Mouse (Mus musculus): ENCODE measurements around the gene Zfp637. TPM values are rescaled to one million over a fixed set of nuclear protein-coding genes. Genes with fewer than 3 reads are reported as not detected.
"Not testable (repeated sequence)": the region's sequence is repeated elsewhere in the genome, so short reads cannot be mapped to it uniquely, and the experiment has no call there.

Gene Zfp637
- polyA plus RNA-seq, 1 experiment from 2014 or later = 123 TPM

DNA sequence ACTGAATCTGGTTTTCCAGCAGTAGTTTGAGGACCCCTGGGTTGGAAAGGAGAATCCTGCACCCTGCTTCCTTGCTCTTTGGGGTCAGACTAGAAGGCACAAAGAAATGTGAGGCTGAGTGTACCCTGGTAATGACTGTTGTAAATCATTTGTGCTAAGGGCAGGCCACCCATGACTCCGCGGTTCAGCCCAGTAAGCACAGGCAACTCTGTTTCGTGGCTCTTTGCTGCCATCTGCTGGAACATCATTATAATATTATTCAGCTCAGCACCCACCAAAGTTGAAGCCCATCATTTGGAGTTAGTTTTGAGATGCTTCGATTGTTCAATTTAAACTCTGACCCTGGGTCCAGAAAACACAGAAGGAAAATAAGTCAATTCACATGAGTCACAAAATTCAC lies 15.6 kb upstream of the Zfp637 start:
- no peak overlapping the region for H3K4me3 ChIP-seq (replicated peaks)
- H3K9ac ChIP-seq = no peak overlapping the region
- no peaks in the 10 kb centered on the region for H3K9me3 ChIP-seq (replicated peaks)
- H3K36me3 ChIP-seq = no peaks in the 10 kb centered on the region
- WGBS = 11% methylated on average over 4 of the region's 4 CpGs
- H3K4me2 ChIP-seq (replicated peaks) = no peak overlapping the region
- no peak overlapping the region for H3K27ac ChIP-seq (replicated peaks)
- H3K4me1 ChIP-seq = no peaks in the 10 kb centered on the region; the same call in 1 of the 2 replicates
- H3K27me3 ChIP-seq = peaks cover 16% of the 10 kb centered on the region
- ATAC-seq (ENCODE audit: insufficient number of reproducible peaks, low FRiP score, low TSS enrichment, low read depth) = no peak

DNA sequence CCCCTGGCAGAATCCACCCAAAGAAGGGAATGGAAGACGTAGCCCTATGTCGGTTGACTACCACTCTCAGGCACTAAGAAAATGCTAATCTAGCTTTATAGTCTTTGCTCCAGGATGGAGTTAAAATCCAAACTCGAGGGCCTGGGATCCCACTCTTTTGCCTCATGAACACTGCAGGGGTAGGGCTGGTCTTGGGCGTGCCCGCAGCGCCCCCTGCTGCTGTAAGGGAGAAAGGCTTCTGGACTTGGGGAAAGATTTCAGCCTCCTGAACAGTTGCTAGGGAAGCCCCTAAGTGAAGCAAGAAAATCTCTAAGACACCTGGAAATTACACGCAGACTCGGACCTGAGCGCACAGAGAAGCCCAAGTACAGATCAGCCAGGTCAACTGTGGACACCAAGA lies 12.7 kb upstream of the Zfp637 start:
- no peaks in the 10 kb centered on the region for H3K9me3 ChIP-seq (replicated peaks)
- no peak overlapping the region for H3K4me3 ChIP-seq (replicated peaks)
- WGBS = 14% methylated on average over 9 of the region's 9 CpGs
- H3K36me3 ChIP-seq = no peaks in the 10 kb centered on the region
- no peak overlapping the region for H3K9ac ChIP-seq
- no peak overlapping the region for H3K4me2 ChIP-seq (replicated peaks)
- no peak for ATAC-seq (ENCODE audit: insufficient number of reproducible peaks, low FRiP score, low TSS enrichment, low read depth)
- no peaks in the 10 kb centered on the region for H3K4me1 ChIP-seq
- peaks cover 16% of the 10 kb centered on the region for H3K27me3 ChIP-seq
- no peak overlapping the region for H3K27ac ChIP-seq (replicated peaks)

- 5% methylated on average over 12 of the region's 12 CpGs for WGBS
- Histone ChIP-seq H3K4me3 (replicated peaks) (peak overlapping the region; percentile 88), H3K27ac (replicated peaks) (peak overlapping the region; percentile 94), H3K4me1 (peaks cover 12% of the 10 kb centered on the region), H3K36me3 (peaks cover 35% of the 10 kb centered on the region), H3K9ac (peak overlapping the region; percentile 95), H3K9me3 (replicated peaks) (no peaks in the 10 kb centered on the region), H3K4me2 (replicated peaks) (peak overlapping the region; percentile 75), H3K27me3 (no peaks in the 10 kb centered on the region)
- no peak for ATAC-seq (ENCODE audit: insufficient number of reproducible peaks, low FRiP score, low TSS enrichment, low read depth)
These were observed 553 bp downstream of the Zfp637 start for GRCm38 (mm10) chr6:117841511-117841955.

DNA sequence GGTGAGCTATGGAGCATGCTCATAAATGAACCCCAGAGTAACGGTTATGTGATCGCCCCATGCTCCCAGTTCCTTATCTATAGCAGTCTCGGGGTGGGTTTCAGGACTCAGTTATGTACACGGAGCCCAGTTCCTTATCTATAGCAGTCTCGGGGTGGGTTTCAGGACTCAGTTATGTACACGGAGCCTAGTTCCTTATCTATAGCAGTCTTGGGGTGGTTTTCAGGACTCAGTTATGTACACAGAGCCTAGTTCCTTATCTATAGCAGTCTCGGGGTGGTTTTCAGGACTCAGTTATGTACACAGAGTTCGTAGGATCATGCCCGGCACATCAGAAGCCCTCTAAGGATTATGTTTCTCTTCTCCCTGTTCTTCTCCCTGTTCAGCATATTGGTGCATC lies 3.6 kb downstream of the Zfp637 start:
- Histone ChIP-seq H3K9ac (no peak overlapping the region), H3K36me3 (peaks cover 60% of the 10 kb centered on the region), H3K4me2 (replicated peaks) (no peak overlapping the region), H3K9me3 (replicated peaks) (no peaks in the 10 kb centered on the region), H3K27ac (replicated peaks) (no peak overlapping the region), H3K4me1 (peaks cover 12% of the 10 kb centered on the region), H3K27me3 (no peaks in the 10 kb centered on the region), H3K4me3 (replicated peaks) (no peak overlapping the region)
- 93% methylated on average over 9 of the region's 9 CpGs for WGBS
- ATAC-seq (ENCODE audit: insufficient number of reproducible peaks, low FRiP score, low TSS enrichment, low read depth) = no peak

GRCm38 (mm10) chr6:117846671-117847070 lies 5.7 kb downstream of the Zfp637 start:
- not testable (repeated sequence) for H3K9me3 ChIP-seq (replicated peaks); H3K4me3 ChIP-seq (replicated peaks); H3K27me3 ChIP-seq; H3K9ac ChIP-seq; ATAC-seq (ENCODE audit: insufficient number of reproducible peaks, low FRiP score, low TSS enrichment, low read depth); H3K27ac ChIP-seq (replicated peaks); H3K4me2 ChIP-seq (replicated peaks); H3K4me1 ChIP-seq
- 94% methylated on average over 4 of the region's 4 CpGs for WGBS
- H3K36me3 ChIP-seq = peaks cover 60% of the 10 kb centered on the region

DNA sequence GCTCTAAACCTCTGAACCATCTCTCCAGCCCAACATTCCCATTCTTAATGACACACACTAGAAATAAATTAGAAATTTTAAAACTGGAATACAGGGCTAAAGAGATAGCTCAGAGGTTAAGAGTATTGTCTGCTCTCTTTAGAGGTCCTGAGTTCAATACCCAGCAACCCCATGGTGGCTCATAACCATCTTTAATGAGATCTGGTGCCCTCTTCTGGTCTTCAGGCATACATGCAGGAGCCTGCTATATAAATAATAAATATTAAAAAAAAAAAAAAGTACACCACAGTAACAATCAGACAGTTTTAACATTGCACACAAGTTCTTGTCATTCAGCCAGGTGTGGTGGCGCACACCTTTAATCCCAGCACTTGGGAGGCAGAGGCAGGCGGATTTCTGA lies 6.8 kb downstream of the Zfp637 start:
- ATAC-seq (ENCODE audit: insufficient number of reproducible peaks, low FRiP score, low TSS enrichment, low read depth) = no peak
- Histone ChIP-seq H3K36me3 (peaks cover 60% of the 10 kb centered on the region), H3K27ac (replicated peaks) (no peak overlapping the region), H3K9ac (no peak overlapping the region), H3K9me3 (replicated peaks) (no peaks in the 10 kb centered on the region), H3K4me1 (no peaks in the 10 kb centered on the region), H3K4me2 (replicated peaks) (no peak overlapping the region), H3K4me3 (replicated peaks) (no peak overlapping the region), H3K27me3 (no peaks in the 10 kb centered on the region)
- WGBS = 100% methylated on average over 2 of the region's 2 CpGs

DNA sequence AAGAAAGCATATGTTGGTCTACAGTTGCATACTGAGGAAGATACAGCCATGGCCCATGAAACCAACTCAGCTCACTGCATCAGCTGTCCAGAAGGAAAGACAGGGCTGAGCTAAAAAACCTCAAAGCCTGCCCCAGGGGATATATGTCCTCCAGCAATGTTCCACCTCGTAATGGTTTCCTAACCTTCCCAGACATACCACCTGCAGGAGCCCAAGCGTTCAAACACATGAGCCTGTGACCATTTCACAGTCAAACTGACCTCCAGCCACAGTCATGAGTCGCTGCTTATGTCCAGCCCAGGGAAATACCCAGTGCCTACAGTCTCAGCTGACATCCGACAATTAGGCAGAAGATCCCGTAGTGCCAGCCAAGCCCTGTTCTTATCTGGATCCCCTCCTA lies 7.6 kb downstream of the Zfp637 start:
- H3K27me3 ChIP-seq = no peaks in the 10 kb centered on the region
- no peaks in the 10 kb centered on the region for H3K9me3 ChIP-seq (replicated peaks)
- WGBS = 91% methylated on average over 5 of the region's 5 CpGs
- H3K27ac ChIP-seq (replicated peaks) = no peak overlapping the region
- H3K4me3 ChIP-seq (replicated peaks) = no peak overlapping the region
- ATAC-seq (ENCODE audit: insufficient number of reproducible peaks, low FRiP score, low TSS enrichment, low read depth) = no peak
- no peak overlapping the region for H3K4me2 ChIP-seq (replicated peaks)
- peaks cover 54% of the 10 kb centered on the region for H3K36me3 ChIP-seq
- H3K9ac ChIP-seq = no peak overlapping the region
- H3K4me1 ChIP-seq = no peaks in the 10 kb centered on the region

DNA sequence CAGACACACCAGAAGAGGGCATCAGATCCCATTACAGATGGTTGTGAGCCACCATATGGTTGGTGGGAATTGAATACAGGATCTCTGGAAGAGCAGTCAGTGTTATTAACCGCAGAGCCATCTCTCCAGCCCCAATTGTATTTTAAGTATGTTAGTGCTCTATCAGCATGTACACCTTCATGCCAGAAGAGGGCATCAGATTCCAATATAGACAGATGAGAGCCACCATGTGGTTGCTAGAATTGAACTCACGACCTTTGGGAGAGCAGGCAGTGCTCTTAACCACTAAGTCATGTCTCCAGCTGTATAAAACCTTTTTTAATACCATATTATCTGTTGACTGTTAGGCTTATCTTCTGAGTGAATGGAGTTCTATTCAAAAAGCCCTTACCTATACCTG lies 10.8 kb downstream of the Zfp637 start:
- H3K9me3 ChIP-seq (replicated peaks) = no peaks in the 10 kb centered on the region
- no peak overlapping the region for H3K27ac ChIP-seq (replicated peaks)
- H3K4me2 ChIP-seq (replicated peaks) = no peak overlapping the region
- H3K4me1 ChIP-seq = no peaks in the 10 kb centered on the region
- no peaks in the 10 kb centered on the region for H3K27me3 ChIP-seq
- no peak for ATAC-seq (ENCODE audit: insufficient number of reproducible peaks, low FRiP score, low TSS enrichment, low read depth)
- 63% methylated on average over 2 of the region's 2 CpGs for WGBS
- H3K9ac ChIP-seq = no peak overlapping the region
- H3K36me3 ChIP-seq = peaks cover 23% of the 10 kb centered on the region
- no peak overlapping the region for H3K4me3 ChIP-seq (replicated peaks)

- ATAC-seq (ENCODE audit: insufficient number of reproducible peaks, low FRiP score, low TSS enrichment, low read depth) = no peak
- Histone ChIP-seq H3K9me3 (replicated peaks) (no peaks in the 10 kb centered on the region), H3K27ac (replicated peaks) (no peak overlapping the region), H3K9ac (no peak overlapping the region), H3K4me1 (no peaks in the 10 kb centered on the region), H3K27me3 (no peaks in the 10 kb centered on the region), H3K4me2 (replicated peaks) (no peak overlapping the region), H3K36me3 (no peaks in the 10 kb centered on the region), H3K4me3 (replicated peaks) (no peak overlapping the region)
- 81% methylated on average over 1 of the region's 1 CpGs for WGBS
These were observed 17.0 kb downstream of the Zfp637 start for GRCm38 (mm10) chr6:117857990-117858389.

- no peak for ATAC-seq (ENCODE audit: insufficient number of reproducible peaks, low FRiP score, low TSS enrichment, low read depth)
- 0 out of 2 replicates have a peak, but pooled peaks cover 4% of the 10 kb centered on the region for H3K4me1 ChIP-seq
These were observed 20.9 kb downstream of the Zfp637 start, which contains the start of gene Zfp239 for GRCm38 (mm10) chr6:117861848-117862247. Zfp239 (plus strand) TSS chr6:117862100.

DNA sequence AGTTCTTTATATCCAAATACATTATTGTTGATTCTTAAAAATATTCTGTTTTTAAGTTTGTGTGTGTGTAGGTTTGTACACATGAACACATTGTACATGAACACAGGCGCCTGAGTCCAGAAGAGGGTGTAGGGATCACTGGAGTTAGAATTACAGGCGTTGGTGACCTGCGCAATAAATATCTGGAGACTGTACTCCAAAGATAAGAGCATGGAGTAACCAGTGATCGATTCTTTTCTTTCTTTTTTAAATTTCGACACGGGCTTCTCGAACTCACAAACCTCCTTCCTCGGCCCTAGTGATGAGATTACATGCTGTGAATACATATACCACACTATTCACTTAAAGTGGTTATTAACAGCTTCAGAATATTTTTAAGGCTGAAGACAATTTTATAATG lies 21.5 kb downstream of the Zfp637 start:
- ATAC-seq (ENCODE audit: insufficient number of reproducible peaks, low FRiP score, low TSS enrichment, low read depth) = no peak
- no peaks in the 10 kb centered on the region for H3K36me3 ChIP-seq
- WGBS = 78% methylated on average over 8 of the region's 8 CpGs
- H3K27ac ChIP-seq (replicated peaks) = no peak overlapping the region
- H3K4me1 ChIP-seq = 0 out of 2 replicates have a peak, but pooled peaks cover 4% of the 10 kb centered on the region
- no peak overlapping the region for H3K9ac ChIP-seq
- no peaks in the 10 kb centered on the region for H3K9me3 ChIP-seq (replicated peaks)
- peak overlapping the region; percentile 96 for H3K4me2 ChIP-seq (replicated peaks)
- H3K27me3 ChIP-seq = no peaks in the 10 kb centered on the region
- H3K4me3 ChIP-seq (replicated peaks) = peak overlapping the region; percentile 77

More at GRCm38 (mm10) chr6:117861848-117862247, 20.9 kb downstream of the Zfp637 start, which contains the start of gene Zfp239:
- peak within 1 kb of the TSS; percentile 77 for H3K4me3 ChIP-seq (replicated peaks)
- no peaks in the 10 kb centered on the region for H3K36me3 ChIP-seq
- no peaks in the 10 kb centered on the region for H3K9me3 ChIP-seq (replicated peaks)
- 60% methylated on average over 6 of the region's 6 CpGs for WGBS
- H3K27me3 ChIP-seq = no peaks in the 10 kb centered on the region
- H3K4me2 ChIP-seq (replicated peaks) = peak within 1 kb of the TSS; percentile 96
- no peak within 1 kb of the TSS for H3K27ac ChIP-seq (replicated peaks)
- peak within 1 kb of the TSS; percentile 46 for H3K9ac ChIP-seq

DNA sequence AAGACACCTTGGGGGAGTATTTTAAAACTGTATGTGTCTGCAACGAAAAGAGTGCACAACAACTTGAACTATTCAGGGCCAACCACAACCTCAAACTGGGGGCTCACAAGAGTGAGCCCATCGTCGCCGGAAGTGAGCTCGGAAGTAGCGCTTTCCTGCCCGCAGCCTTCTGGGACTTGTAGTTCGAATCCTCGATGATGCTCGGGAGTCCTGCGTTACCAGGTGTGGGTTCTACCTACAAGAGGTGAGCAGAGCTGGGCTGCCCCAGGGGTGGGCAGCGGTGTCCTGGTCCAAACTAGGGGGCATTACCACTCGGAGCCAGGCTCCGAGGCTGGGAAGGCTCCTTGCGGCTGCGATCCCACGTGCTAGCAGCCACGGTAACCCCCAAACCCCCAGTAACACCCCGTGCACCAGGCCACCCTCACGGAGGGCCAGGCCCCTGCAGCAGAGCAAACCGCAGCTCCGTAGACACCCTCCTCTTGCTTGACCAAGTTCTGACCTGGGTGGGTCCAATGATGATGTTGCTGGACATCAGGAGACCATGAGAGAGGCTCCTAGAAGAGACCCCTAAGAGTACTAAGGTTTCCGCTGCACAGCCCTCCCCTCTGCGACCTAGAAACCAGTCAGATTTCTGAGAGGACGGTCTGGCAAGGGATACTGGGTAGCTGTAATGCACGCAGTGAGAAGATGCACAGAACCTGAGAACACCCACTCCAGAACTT lies 22.1 kb downstream of the Zfp637 start:
- 2% methylated on average over 26 of the region's 26 CpGs for WGBS
- Histone ChIP-seq H3K9me3 (replicated peaks) (no peaks in the 10 kb centered on the region), H3K9ac (peak overlapping the region; percentile 46), H3K4me3 (replicated peaks) (peak overlapping the region; percentile 77), H3K4me1 (0 out of 2 replicates have a peak, but pooled peaks cover 4% of the 10 kb centered on the region), H3K27ac (replicated peaks) (no peak overlapping the region), H3K4me2 (replicated peaks) (peak overlapping the region; percentile 96), H3K36me3 (no peaks in the 10 kb centered on the region), H3K27me3 (no peaks in the 10 kb centered on the region)
- ATAC-seq (ENCODE audit: insufficient number of reproducible peaks, low FRiP score, low TSS enrichment, low read depth) = peak; percentile 29; the same call in 1 of the 2 replicates
